Mouse (Mus musculus) kidney, adult 2 months (tissue): ENCODE data around the gene Slc25a40.

Source experiments
- CTCF ChIP-seq: fragments of 200-500 bp; conservative IDR thresholded peaks from 2 replicates; pipeline ENCODE4 v1.5.1; 2011; ENCODE audit warnings: low read depth, mild to moderate bottlenecking, control low read depth, low read length, moderate library complexity, mixed read lengths; ENCODE audit not compliant: insufficient read depth, insufficient read length
- POLR2A ChIP-seq: fragments of 200-500 bp; IDR thresholded peaks from one replicate; pipeline ENCODE4 v1.6.1; 2011; ENCODE audit warnings: low read depth, low read length, control low read depth

GRCm38 (mm10) chr5:8422932-8423928 is 580 bp downstream of the Slc25a40 start:
- no peak for TF ChIP-seq CTCF
- no peak for TF ChIP-seq POLR2A
